Mouse (Mus musculus) lung, embryonic 14.5 days (tissue): ENCODE results near the gene P2ry14. TPM values are rescaled to one million over a fixed set of nuclear protein-coding genes. Genes with fewer than 3 reads are reported as not detected.

ENCODE experiments used
- ATAC-seq: fragments of 200-750 bp; cut with Nextera tagmentation; 2 replicates; pipeline ENCODE4 v1.8.0; 2017; ENCODE audit warnings: mild to moderate bottlenecking, moderate TSS enrichment, moderate library complexity; ENCODE audit not compliant: insufficient read depth
- DNase-seq: peaks from one replicate; pipeline ENCODE4 v3.0.0-alpha.2; 2015
- H3K27ac ChIP-seq: fragments of 300-500 bp; sonication (generic); 2 replicates; pipeline ENCODE4 v1.5.1; 2014; ENCODE audit warnings: low read depth, mild to moderate bottlenecking, moderate library complexity
- H3K27me3 ChIP-seq: fragments of 300-500 bp; sonication (generic); 2 replicates; pipeline ENCODE4 v1.6.1; 2014; ENCODE audit warnings: low read length, control low read depth; ENCODE audit not compliant: insufficient read depth
- H3K36me3 ChIP-seq: fragments of 300-500 bp; sonication (generic); 2 replicates; pipeline ENCODE4 v1.6.1; 2014; ENCODE audit warnings: control low read depth; ENCODE audit not compliant: insufficient read depth
- H3K4me1 ChIP-seq: fragments of 300-500 bp; sonication (generic); 2 replicates; pipeline ENCODE4 v1.6.1; 2014; ENCODE audit warnings: antibody characterized with exemption, control low read depth; ENCODE audit not compliant: insufficient read depth
- H3K4me2 ChIP-seq: fragments of 300-500 bp; sonication (generic); 2 replicates; pipeline ENCODE4 v1.6.1; 2014; ENCODE audit warnings: mild to moderate bottlenecking
- H3K4me3 ChIP-seq: fragments of 300-500 bp; sonication (generic); 2 replicates; pipeline ENCODE4 v1.5.1; 2014; ENCODE audit warnings: low read depth, low read length
- H3K9ac ChIP-seq: fragments of 300-500 bp; sonication (generic); 2 replicates; pipeline ENCODE4 v1.6.1; 2014
- H3K9me3 ChIP-seq: fragments of 300-500 bp; sonication (generic); 2 replicates; pipeline ENCODE4 v1.6.1; 2016; ENCODE audit warnings: low read depth, low read length, control low read depth
- CTCF ChIP-seq: IDR thresholded peaks from 2 replicates; pipeline ENCODE4 v1.5.1; 2016; ENCODE audit warnings: antibody characterized with exemption, low read depth
- WGBS: fragments of 180-500 bp; shearing (Covaris S2); extraction: QIAGEN DNeasy Blood & Tissue Kit; methylation state at CpG from one replicate; pipeline ENCODE4 v1.1.7; 2014; 5-methylcytosine and 5-hydroxymethylcytosine counted together
- polyA plus RNA-seq: library from polyadenylated mRNA; unstranded; fragments of >200 nt; fragmentation: Nextera tagmentation; extraction: Ambion mirVana; gene quantifications from 2 replicates; pipeline ENCODE4 v1.2.1, GENCODE M21; 2014

The P2ry14 gene
- polyA plus RNA-seq, 1 experiment from 2014 or later, result 11.7 TPM

- no peaks in the 10 kb centered on the region for H3K9me3 ChIP-seq
- 0 out of 2 replicates have a peak, but pooled peaks have one; percentile 10 for TF ChIP-seq CTCF
- no peaks in the 10 kb centered on the region for H3K36me3 ChIP-seq
- H3K27ac ChIP-seq, result peak overlapping the region; percentile 88; the same call in 1 of the 2 replicates
- no peak overlapping the region for H3K9ac ChIP-seq
- H3K4me3 ChIP-seq, result no peak overlapping the region
- no peaks in the 10 kb centered on the region for H3K27me3 ChIP-seq
- 84% methylated on average over 6 of the region's 6 CpGs for WGBS
- peaks cover 6% of the 10 kb centered on the region; the same call in 1 of the 2 replicates for H3K4me1 ChIP-seq
- DNase-seq (no peak), ATAC-seq (no peak)
- no peak overlapping the region for H3K4me2 ChIP-seq
These were observed 15.1 kb upstream of the P2ry14 start for GRCm38 (mm10) chr3:59168476-59168875.

DNA sequence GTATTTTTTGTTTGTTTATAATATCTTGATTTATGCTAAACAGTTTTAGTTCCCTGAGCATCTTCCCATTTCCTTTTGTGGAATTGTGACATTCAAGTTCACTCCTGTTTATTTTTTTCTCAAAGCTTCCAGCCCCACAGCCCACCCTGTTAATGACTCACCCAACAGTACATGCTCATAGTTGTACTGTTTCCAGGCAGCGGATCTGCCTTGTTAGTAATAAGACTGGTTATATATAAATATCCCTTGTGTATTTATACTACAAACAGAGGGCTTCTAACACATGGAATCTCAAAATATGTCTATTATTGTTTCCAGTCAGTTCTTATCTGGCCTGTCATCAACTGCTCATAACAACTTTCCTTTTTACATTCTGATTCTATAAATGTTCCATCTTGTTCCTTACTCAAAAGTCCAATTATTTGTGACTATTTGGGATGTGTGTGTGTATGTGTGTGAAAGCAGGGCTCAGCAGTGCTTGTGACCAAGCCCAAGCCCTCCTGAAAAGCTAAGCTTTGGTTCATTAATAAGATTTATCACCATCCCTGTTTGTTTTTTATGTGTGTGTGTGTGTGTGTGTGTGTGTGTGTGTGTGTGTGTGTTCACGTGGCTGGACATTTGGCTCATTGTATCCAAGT is 14.1 kb upstream of the P2ry14 start:
- TF ChIP-seq CTCF, result no peak
- Histone ChIP-seq H3K9me3 (no peaks in the 10 kb centered on the region), H3K9ac (no peak overlapping the region), H3K4me3 (no peak overlapping the region), H3K36me3 (no peaks in the 10 kb centered on the region), H3K4me2 (no peak overlapping the region), H3K27ac (peak overlapping the region; percentile 88), H3K4me1 (peaks cover 6% of the 10 kb centered on the region; the same call in 1 of the 2 replicates), H3K27me3 (no peaks in the 10 kb centered on the region)
- WGBS, result 38% methylated on average over 2 of the region's 2 CpGs
- ATAC-seq, result peak; percentile 95
- DNase-seq, result peak; percentile 85

- Histone ChIP-seq H3K27ac (no peak overlapping the region), H3K9ac (no peak overlapping the region), H3K4me1 (no peaks in the 10 kb centered on the region), H3K36me3 (no peaks in the 10 kb centered on the region), H3K4me2 (no peak overlapping the region), H3K4me3 (no peak overlapping the region), H3K27me3 (no peaks in the 10 kb centered on the region), H3K9me3 (no peaks in the 10 kb centered on the region)
- 60% methylated on average over 1 of the region's 1 CpGs for WGBS
- ATAC-seq (no peak), DNase-seq (no peak)
- TF ChIP-seq CTCF, result no peak
These were observed 7.0 kb upstream of the P2ry14 start for GRCm38 (mm10) chr3:59160465-59160864.

GRCm38 (mm10) chr3:59157048-59157447 is 3.6 kb upstream of the P2ry14 start:
- no peaks in the 10 kb centered on the region for H3K36me3 ChIP-seq
- H3K4me2 ChIP-seq, result no peak overlapping the region
- 93% methylated on average over 5 of the region's 5 CpGs for WGBS
- no peak for TF ChIP-seq CTCF
- no peak overlapping the region for H3K27ac ChIP-seq
- DNase-seq (no peak), ATAC-seq (peak; percentile 17; the same call in 1 of the 2 replicates)
- no peak overlapping the region for H3K4me3 ChIP-seq
- no peaks in the 10 kb centered on the region for H3K9me3 ChIP-seq
- H3K9ac ChIP-seq, result no peak overlapping the region
- H3K4me1 ChIP-seq, result no peaks in the 10 kb centered on the region
- H3K27me3 ChIP-seq, result no peaks in the 10 kb centered on the region

DNA sequence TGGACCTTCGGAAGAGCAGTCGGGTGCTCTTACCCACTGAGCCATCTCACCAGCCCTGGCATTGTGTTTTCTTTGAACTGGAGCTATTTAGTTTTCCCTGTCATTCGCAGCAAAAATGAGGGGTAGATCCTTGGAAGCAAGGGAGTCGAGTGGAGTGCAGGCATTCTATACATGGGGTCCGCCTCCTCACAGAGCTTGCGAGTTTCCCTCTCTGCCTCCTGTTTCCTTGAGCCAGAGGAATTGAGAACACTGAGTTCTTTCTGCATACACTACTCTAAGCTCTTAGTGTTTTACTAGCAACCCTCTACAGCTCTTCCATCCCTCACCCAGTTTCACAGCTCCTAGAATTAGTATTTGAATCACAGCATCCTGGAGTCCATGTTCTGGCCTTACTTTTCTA is 2.0 kb upstream of the P2ry14 start:
- Histone ChIP-seq H3K4me3 (no peak overlapping the region), H3K9ac (no peak overlapping the region), H3K4me1 (no peaks in the 10 kb centered on the region), H3K36me3 (no peaks in the 10 kb centered on the region), H3K4me2 (no peak overlapping the region), H3K9me3 (no peaks in the 10 kb centered on the region), H3K27ac (no peak overlapping the region), H3K27me3 (no peaks in the 10 kb centered on the region)
- WGBS, result 92% methylated on average over 6 of the region's 6 CpGs
- no peak for DNase-seq
- no peak for ATAC-seq
- TF ChIP-seq CTCF, result no peak

DNA sequence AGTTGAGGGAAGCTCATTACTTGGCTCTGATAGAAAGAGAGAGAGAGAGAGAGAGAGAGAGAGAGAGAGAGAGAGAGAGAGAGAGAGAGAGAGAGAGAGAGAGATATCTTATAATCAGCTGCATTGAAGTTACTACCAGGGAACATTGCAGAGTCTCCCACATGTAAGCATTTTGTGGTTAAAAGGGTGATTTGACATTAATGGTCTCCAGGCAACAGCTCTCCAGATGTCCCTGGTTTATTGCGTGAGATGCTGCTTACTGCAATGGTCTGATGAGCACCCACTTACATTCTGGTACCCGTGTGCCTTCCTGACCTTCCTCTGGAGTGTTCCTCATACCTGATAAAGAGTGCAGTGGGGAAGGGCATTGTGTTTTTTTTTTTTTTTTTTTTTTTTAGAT is 1.5 kb upstream of the P2ry14 start:
- H3K4me2 ChIP-seq, result no peak overlapping the region

GRCm38 (mm10) chr3:59150624-59151023 is 2.8 kb downstream of the P2ry14 start:
- no peak overlapping the region for H3K4me3 ChIP-seq

More for the DNA sequence above, 1.5 kb upstream of the P2ry14 start:
- ATAC-seq (no peak), DNase-seq (no peak)
- no peaks in the 10 kb centered on the region for H3K36me3 ChIP-seq
- H3K4me3 ChIP-seq, result no peak overlapping the region
- no peaks in the 10 kb centered on the region for H3K4me1 ChIP-seq
- no peak for TF ChIP-seq CTCF
- WGBS, result 73% methylated on average over 2 of the region's 2 CpGs
- no peaks in the 10 kb centered on the region for H3K9me3 ChIP-seq
- no peak overlapping the region for H3K27ac ChIP-seq
- H3K27me3 ChIP-seq, result no peaks in the 10 kb centered on the region
- no peak overlapping the region for H3K9ac ChIP-seq

More at GRCm38 (mm10) chr3:59150624-59151023, 2.8 kb downstream of the P2ry14 start:
- WGBS, result 99% methylated on average over 2 of the region's 2 CpGs
- Histone ChIP-seq H3K36me3 (no peaks in the 10 kb centered on the region), H3K27ac (no peak overlapping the region), H3K9ac (no peak overlapping the region), H3K4me1 (no peaks in the 10 kb centered on the region), H3K27me3 (no peaks in the 10 kb centered on the region), H3K4me2 (no peak overlapping the region), H3K9me3 (no peaks in the 10 kb centered on the region)
- TF ChIP-seq CTCF, result no peak
- no peak for DNase-seq
- ATAC-seq, result no peak
